Mouse (Mus musculus): ENCODE measurements around the gene Glyr1.

DNA sequence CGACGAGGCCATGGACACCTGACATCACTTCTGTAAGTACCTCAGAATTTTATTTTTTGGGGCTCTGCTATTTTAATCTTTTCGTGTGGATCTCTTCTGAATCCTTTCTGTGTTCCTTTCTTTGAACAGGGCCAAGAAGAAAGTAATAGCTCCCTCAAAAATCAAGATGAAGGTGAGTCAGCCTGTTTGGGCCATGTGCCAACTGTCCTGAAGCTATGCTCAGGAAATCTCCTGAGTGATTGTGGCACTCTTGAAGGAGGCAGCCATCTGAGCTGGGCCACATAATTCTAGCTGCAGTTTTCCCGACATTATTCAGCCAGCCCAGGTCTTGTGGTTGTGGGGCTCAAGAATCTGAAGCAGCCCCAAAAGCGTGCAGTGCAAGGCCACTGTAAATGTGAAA is 24.7 kb upstream of the Glyr1 start:
- TF ChIP-seq POLR2A (IDR thresholded peaks at IDR 0.05; ENCODE audit: extremely low read depth, insufficient read depth, low read length) (no peak), CTCF (IDR thresholded peaks at IDR 0.05; ENCODE audit: low read depth, low read length) (no peak)
